Mouse (Mus musculus) gastrocnemius, adult 18-20 months (tissue): Measurements from ENCODE around the gene Kremen2. TPM values are rescaled to one million over a fixed set of nuclear protein-coding genes. Genes with fewer than 3 reads are reported as not detected.
A peak's percentile ranks its signal among the peaks of the same experiment; 100 is the strongest.

Source experiments
- DNase-seq: peaks from one replicate; pipeline ENCODE4 v3.0.0; 2021; ENCODE audit warnings: low spot score
- total RNA-seq, 2 experiments: library from RNA; stranded (reverse); gene quantifications; 2 replicates each; pipeline ENCODE4 v1.2.3; 2021

The Kremen2 gene
- total RNA-seq, 2 experiments from 2014 or later = not detected

DNA sequence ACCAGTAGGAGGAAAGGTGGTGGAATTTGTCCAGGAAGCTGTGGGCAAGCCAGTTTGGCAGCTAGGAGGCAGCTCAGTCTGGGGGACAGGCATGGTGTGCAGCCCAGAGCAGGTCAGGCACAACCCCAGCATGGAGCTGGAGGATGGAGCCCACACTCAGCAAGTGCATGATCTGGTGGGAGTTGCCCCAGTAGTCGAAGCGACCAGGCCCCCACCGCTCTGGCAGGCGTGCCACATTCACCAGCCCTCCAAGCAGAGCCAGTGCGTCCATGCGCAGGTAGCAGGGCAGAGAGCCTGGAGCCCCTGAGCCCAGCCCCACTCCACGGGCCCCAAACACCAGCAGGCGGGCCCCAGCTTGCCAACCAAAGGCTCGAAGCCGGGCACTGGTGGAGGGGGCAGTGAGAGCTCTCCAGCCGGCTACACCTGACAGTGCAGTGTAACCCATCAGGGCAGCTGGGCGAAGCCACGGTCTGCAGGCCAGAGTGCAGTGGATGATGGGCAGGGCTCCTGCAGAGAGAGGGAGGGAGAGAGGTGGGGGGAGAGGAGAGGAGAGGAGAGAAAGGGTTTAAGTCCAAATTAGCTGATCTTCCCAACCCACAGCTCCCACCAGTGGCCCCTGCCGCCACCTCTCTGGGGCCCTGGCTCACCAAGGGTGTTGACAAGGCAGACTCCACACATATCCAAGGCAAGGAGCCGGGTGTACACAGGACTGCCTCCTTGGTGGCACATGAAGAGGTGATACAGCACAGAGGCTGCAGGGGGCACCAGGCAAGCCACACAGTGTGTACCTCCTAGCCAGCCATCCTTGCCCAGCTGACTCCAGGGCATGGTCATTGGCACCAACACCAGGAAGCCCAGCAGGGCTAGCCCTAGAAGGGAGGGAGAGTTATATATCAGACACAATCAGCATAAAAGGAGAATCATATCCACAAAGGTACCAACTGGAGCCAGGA lies 7.9 kb downstream of the Kremen2 start:
- DNase-seq = no peak

DNA sequence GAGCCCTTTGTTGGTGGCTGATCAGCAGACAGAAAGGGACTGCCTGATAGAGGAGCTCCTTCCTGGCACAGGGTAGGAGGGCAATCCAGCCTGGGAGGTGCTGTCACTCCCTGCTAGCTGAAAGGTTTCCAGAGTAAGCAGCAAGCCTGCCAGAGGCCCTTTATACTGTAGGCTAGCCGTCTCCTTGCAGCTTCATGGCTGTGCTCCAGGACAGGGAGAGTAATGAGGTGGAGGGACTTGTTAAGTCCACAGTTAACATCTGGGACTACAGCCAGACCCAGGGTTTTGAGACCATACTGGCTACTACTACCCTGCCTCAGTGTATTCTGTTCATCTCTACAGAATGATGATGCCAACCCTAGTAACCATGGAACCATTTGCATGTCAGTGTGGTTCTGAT lies 11.3 kb downstream of the Kremen2 start:
- no peak for DNase-seq

DNA sequence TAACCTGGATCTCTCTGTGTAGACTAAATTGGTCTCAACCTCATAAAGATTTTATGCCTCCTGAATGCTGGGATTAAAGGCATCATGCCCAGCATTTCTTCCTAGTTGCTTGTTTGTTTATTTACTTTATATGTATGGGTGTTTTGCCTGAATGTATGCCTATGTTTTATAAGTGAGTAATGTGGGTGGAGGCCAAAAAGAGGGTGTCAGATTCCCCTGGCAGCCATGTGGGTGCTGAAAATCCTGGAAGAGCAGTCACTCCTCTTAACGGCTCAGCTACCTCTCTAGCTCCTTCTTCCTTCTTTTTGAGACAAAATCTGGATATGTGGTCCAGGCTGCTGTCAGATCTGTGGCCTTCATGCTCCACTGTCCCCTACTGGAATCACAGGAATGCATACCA lies 15.2 kb downstream of the Kremen2 start:
- DNase-seq = no peak

- peak; percentile 81 for DNase-seq
Measured at GRCm38 (mm10) chr17:23726758-23727142, 18.9 kb downstream of the Kremen2 start.

DNA sequence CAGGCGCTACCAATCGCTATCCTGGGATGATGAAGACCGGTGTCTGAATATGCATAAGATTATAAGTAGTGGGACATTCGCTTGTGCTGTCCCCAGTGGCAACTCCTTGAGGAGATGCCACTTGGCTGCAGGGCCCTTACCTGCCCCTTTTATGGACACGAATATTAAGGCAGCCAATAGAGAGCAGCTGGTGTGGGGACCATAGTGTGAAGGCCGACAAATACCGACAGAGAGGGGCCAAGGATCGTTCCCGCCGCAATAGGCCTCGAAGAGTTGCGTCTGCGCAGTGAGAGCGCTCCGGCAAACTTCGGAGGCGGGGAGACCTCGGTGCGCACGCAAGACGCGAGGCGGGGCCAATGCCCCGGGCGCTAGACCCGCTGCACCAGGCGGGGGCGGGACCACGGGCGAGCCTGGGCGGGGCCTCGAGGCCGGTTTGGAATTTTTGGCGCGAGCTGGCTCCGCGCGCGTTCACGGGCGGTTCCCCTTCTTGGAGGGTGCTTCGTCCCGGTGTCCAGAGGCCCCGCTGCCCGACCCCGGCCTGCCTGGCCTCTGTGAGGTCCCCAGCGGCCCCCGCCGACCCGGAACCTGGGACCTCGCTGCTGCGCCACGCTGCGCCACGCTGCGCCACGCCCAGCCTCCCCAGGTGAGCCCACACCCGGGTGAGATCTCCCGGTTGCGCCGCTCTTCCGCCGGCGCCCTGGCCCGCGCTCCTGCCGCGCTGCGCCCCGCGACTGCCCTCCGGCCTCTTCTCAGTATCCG lies 19.5 kb downstream of the Kremen2 start, which contains the start of gene Pkmyt1:
TSS of gene Pkmyt1 (plus strand) at position 338 of the 759 bp plus-strand sequence.
- DNase-seq = peak; percentile 94

DNA sequence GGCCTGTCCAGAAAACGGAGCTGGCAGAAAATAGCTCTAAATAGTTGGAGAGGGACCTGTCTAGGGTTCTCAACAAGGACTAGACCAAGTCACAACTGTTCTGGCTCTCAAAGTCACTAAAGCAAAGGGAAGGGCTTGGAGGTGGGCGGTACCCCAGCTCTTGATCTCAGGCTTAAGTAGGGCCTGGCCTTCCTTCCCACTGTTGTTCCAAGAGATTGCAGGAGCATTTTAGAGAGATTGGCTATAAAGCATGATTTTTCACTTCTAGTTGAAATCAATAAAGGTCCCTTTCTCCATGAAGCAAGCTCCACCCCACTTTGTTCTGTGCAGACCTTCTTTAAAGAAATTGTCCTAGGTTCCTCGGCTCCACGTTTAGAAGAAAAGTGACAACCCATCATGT lies 20.2 kb downstream of the Kremen2 start:
- no peak for DNase-seq

- no peak for DNase-seq
Measured at GRCm38 (mm10) chr17:23722376-23723125, 23.1 kb downstream of the Kremen2 start, which contains the start of gene 1520401A03Rik. TSS of gene 1520401A03Rik (minus strand) at chr17:23722783.

DNA sequence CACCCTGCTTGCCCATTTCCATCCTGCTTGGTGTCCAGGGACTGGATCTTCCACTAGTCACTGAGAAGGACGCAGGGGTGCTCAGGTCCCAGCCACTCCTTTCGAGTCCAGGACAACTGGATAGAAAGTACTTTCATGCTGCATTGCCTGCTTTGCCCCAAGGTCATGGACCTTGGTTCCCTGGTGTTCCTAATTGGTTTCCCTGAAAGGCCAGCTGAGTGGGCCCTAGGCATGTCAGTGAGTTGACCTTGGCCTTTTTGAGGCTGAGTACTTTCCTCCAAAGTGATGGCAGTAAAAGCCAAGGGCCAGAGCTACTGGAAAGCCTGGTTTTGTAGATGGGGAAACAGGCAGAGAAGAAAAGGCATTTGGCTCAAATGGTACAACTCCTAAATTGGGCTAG lies 23.7 kb downstream of the Kremen2 start:
- no peak for DNase-seq

GRCm38 (mm10) chr17:23719455-23719854 lies 26.2 kb downstream of the Kremen2 start:
- DNase-seq = no peak

- no peak for DNase-seq
Measured at GRCm38 (mm10) chr17:23717003-23717402, 28.6 kb downstream of the Kremen2 start.

DNA sequence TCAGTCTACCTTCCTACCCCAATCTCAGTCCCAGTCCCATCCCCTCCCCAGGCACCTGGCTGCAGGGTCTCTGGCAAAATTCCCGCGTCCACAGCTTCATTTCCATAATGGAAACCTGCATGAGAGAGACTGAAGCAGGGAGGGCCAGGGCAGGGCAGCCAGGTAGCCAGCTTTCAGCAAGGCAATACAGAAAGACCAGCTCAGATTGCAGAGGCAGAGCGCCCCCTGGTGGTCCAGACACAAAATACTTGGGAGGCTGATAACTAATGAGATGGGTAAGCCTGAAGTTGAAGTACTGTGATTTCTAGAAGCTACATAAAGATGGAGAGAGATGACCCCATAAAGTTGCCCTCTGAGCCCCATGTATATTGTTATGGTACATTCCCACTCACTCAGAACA lies 39.4 kb downstream of the Kremen2 start:
- peak; percentile 59 for DNase-seq

DNA sequence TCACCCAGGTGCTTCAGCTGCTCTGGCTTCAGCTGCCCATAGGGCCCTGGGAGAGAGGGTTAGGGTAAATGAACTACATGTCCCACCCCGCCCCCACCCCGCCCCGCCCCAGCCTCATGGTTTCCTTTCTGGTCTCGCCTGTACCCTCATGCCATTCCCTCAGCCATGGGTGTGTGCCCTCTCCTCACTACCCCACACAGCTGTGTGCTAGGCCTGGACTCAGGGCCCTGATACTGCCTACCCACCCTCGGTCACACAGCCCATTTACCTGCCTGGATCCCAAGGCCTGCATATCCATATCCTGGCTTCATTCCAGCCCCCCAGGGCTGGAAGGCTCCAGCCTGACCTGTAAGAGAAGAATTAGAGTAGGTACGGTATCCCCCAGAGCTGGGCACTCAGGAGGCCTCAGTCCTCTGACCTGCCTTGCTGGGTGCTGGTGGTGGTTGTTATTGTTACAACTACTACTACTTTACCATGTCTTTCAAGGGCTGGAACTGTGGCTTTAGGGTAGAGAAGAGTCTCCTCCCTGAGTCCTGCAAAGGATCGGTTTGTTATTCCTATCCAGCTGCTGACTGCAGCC lies 40.0 kb downstream of the Kremen2 start:
- DNase-seq = no peak

- DNase-seq = no peak
Measured at GRCm38 (mm10) chr17:23704741-23705140, 40.9 kb downstream of the Kremen2 start.

DNA sequence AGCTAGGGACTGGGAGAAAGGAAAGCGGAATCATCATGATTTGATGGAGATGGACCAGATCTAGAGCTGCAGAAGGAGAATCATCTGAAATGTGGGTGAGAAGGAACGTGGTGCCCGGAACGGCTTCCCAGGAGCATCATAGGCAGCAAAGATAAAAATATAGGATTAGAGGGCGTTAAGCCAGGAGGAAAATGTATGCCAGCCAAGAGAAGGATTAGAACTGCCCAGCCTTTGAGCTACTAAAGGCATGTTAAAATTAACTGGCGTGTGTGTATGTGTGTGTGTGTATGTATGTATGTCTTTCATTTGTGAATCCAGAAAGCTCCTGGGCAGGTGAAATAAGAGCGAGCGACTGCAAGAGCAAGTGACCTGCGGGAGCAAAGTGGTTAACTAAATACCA lies 42.3 kb downstream of the Kremen2 start:
- DNase-seq = no peak

- DNase-seq = peak; percentile 92
Measured at GRCm38 (mm10) chr17:23700079-23700478, 45.6 kb downstream of the Kremen2 start.

DNA sequence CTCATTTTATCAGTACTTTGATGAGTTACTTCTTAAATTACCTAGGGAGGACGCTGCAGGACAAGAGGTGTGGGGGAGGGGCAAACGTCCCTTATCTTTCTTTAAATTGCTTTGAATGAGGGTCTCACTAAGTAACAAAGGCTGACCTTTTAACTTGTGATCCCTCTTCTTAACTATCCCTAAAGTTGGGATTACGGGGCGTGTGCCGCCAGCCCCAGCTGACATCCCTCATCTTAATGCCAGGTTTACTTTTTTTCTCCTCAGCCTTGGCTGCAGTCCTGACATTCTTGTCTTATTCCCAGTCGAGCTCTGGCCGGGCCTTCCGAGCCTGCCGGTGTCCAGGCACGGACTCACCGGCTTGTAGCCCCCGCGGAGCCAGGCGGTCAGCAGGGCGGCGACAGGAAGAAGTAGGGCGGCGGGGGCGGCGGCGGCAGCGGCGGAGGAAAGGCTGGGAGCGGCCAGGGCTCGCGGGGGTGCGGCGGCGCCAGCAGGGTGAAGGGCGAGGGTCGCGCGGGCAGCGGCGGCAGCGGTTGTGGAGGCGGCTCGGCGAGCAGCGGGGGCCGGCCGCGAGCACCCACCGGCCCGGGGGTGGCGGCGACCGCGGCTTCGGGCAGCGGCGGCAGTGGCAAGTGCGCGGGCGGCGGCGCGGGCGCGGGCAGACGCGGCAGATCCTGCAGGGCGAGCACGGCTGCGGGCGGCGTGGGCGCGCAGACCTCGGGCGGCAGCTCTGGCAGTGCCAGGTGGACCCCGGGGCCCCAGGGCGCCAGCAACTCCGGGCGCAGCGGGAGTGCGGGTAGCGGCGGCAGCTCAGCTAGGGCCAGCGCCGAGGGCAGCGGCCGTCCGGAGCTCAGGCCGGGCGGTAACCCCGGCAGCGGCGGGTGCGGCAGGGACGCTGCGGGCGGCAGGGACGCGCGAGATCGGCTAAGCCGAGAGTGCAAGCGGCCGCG lies 46.2 kb downstream of the Kremen2 start:
- peak; percentile 59 for DNase-seq

DNA sequence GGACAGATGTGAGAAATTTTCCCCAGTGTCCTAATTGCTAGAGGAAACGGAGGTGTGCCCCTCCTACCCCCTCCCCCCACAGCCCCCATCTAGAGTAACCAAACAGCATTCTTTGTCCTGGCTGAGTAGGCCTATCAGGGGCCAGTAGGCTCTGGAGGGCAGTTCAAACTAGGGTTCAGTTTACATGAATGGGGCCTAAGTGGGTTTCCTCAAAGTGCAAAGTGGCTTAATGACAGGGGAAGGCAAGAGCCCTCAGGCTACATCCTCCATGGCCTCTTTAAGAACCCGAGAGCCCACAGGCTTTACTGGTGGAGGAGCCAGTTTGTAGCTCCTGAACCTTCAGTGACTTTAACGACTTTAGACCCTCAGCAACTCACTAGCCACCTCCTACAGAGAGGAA lies 49.8 kb downstream of the Kremen2 start:
- DNase-seq = no peak

- DNase-seq = no peak
Measured at GRCm38 (mm10) chr17:23694491-23694890, 51.1 kb downstream of the Kremen2 start.
